Mouse (Mus musculus): ENCODE measurements at regions not wholly inside any gene's neighbourhood (a gene's known extent, or its start where the extent isn't known, plus 50 kb on each side); places are given as distances from the start of the nearest gene placed in this dataset.

- no peak for DNase-seq (ENCODE audit: low read depth)
Measured at GRCm38 (mm10) chr12:25227736-25228135, 130.8 kb upstream of the Id2 start.

- no peak for DNase-seq (ENCODE audit: low read depth)
Measured at GRCm38 (mm10) chr12:25224644-25225043, 127.7 kb upstream of the Id2 start.

DNA sequence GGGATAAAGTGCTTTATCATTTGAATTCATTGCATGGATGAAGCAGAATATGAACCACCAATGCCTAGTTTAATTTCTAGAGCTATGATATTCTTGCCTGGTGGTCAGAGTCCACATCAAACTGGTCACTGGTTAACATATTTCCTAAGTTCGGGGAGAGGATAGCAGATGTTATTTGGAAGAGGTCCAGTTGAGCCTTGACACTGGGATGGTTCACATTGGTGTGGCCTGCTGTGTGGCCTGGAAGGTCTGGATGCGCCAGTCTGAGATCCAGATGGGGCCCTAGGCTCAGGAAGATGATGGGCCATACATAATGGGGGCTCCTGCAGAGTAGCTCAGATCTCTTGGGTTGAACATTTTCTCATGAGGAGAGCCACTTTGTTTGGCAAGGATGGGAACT is 127.3 kb upstream of the Id2 start:
- DNase-seq (ENCODE audit: low read depth) = no peak

GRCm38 (mm10) chr12:25223539-25223938 is 126.6 kb upstream of the Id2 start:
- no peak for DNase-seq (ENCODE audit: low read depth)

- no peak for DNase-seq (ENCODE audit: low read depth)
Measured at GRCm38 (mm10) chr12:25220780-25221106, 123.8 kb upstream of the Id2 start.

- no peak for DNase-seq (ENCODE audit: low read depth)
Measured at GRCm38 (mm10) chr12:25220096-25220779, 123.3 kb upstream of the Id2 start.

DNA sequence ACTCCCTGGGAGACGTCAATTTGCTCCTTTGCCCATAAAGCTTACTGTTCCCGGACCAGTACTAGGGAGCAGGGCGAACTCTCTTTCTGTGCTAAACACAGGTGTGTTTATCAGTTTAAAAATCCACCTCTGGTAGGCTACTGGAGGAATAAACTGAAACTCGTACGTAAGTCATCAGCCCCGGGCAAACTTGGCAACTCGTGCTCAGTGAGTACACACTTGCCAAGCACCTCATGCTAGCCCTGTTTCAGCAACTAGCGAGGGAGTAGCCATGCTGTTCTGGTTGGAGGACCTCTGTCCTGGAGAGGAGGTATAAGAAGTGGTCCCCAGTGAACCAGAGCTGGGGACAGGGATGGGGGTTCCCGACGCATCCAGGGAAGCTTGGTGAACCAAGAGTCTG is 122.6 kb upstream of the Id2 start:
- no peak for DNase-seq (ENCODE audit: low read depth)

DNA sequence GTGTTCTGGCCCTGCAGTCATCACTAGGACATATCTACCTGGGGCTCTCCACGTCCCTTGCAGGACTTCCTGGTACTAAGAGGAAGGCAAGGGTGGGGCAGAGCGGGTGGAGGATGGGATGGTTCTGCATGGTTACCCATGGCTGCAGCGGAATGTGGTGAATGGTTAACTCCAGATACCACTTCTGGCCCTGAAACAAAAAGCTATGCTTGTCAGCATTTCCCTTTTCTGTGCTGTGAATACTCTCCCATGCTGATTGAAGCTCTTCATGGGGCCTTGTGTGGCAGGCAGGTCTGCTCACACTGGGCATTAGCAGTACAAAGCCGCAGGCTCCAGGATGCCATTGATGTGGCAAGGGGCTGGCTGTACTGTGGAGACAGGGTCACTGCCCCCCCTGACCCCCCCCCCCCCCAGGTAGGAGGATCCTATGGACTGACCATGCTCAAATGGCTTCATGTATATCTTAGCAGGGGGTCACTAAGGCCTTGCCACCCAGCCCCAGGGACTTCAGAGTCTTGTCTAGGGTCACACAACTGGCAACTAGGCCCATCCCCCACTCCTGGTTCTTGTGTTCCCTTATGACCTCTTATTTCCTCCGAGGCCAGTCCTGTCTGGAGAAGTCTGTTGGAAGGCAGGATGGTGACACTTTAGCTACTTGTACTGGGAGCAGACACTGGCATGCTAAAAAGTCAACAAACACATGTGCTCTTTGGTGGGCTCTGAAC is 120.0 kb upstream of the Id2 start:
- DNase-seq (ENCODE audit: low read depth) = no peak

- no peak for DNase-seq (ENCODE audit: low read depth)
Measured at GRCm38 (mm10) chr12:25215266-25215665, 118.3 kb upstream of the Id2 start.

DNA sequence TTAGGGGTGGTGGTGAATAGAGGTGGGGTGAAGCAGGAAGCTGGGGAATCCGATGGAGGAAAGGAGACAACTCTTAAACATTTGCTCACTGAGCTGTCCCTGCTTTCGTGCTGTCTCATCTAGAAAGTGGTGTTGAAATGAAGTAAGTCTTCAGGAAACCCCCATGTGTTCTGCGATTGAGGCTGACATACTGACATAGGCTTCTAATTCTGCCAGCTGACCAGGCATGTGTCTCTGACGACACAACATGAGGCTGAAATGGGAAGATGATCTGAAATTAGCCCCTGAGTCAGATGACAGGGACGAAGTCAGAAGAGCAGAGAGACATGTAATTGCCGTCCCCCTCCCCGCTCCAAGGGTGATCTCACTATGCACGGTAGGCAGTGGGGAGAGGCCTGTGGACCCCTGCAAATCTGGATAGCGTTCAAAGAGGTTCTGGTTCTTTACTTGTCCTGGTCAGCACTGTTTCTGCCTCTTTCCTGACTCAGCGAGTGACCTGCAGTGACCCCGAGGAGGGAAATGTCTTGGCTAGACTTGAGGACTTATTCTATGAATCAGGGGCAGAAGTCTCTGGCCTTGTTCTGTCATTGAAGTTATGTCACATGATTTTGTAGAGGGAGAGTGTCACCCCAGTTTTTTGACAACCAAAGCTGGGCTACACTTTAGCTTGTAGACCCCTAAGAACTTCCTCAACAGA is 117.0 kb upstream of the Id2 start:
- DNase-seq (ENCODE audit: low read depth) = no peak

- no peak for DNase-seq (ENCODE audit: low read depth)
Measured at GRCm38 (mm10) chr12:25211331-25211730, 114.4 kb upstream of the Id2 start.

GRCm38 (mm10) chr12:25210597-25210996 is 113.7 kb upstream of the Id2 start:
- DNase-seq (ENCODE audit: low read depth) = no peak

DNA sequence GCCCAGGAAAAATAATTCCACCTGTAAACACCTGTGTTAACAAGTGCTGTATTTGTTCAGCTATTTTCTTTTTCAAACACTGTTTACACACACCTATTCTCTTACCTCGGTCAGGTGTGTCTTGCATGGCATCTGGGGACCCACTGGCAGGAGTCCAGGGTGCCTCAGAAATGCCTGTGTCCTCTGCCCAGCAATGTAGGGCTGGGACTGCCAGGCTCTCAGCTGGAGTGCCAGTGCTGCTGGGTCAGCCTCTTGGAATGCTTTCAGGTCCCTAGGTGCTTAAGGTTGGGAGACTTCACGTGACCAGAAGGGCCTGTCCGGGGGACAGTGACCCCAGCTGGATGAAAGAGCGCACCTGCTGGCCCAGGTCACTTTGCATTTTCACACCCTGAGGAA is 112.4 kb upstream of the Id2 start:
- DNase-seq (ENCODE audit: low read depth) = no peak

- no peak for DNase-seq (ENCODE audit: low read depth)
Measured at GRCm38 (mm10) chr12:25208670-25209332, 111.9 kb upstream of the Id2 start.

GRCm38 (mm10) chr12:25203371-25204067 is 106.6 kb upstream of the Id2 start:
- no peak for DNase-seq (ENCODE audit: low read depth)

GRCm38 (mm10) chr12:25200161-25200560 is 103.2 kb upstream of the Id2 start:
- DNase-seq (ENCODE audit: low read depth) = no peak

GRCm38 (mm10) chr12:25197757-25198156 is 100.8 kb upstream of the Id2 start:
- DNase-seq (ENCODE audit: low read depth) = no peak

- DNase-seq (ENCODE audit: low read depth) = no peak
Measured at GRCm38 (mm10) chr12:25196022-25196421, 99.1 kb upstream of the Id2 start.

GRCm38 (mm10) chr12:25192216-25192615 is 95.3 kb upstream of the Id2 start:
- DNase-seq (ENCODE audit: low read depth) = no peak

- no peak for DNase-seq (ENCODE audit: low read depth)
Measured at GRCm38 (mm10) chr12:25190360-25190759, 93.4 kb upstream of the Id2 start.

DNA sequence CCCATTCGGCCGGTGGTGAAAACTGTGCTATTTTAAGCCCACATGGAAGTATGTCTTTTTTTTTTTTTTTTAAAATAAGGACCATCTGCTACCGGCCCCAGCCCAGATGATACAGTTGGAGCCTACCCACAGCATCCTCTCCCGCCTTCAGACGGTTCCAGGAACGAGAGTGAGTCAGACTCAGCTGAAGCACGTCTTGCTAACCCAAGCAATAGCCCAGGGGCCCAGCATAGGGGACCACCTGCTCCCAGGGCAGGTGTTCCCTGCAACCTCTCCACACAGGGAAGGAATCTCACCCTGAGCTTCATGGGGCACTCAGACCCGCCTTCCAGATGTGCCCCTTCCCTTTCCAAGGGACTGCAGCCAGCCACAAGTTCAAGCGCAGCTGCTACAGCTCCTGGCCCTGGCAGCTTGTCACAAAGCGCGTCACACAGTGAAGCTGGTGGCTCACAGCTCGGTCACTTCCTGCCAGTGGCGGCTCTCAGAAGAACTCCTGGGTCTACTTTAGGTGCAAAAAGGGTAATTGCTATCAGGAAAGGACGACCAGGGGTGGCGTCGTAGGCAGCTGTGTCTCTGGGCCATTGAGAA is 92.3 kb upstream of the Id2 start:
- DNase-seq (ENCODE audit: low read depth) = no peak

DNA sequence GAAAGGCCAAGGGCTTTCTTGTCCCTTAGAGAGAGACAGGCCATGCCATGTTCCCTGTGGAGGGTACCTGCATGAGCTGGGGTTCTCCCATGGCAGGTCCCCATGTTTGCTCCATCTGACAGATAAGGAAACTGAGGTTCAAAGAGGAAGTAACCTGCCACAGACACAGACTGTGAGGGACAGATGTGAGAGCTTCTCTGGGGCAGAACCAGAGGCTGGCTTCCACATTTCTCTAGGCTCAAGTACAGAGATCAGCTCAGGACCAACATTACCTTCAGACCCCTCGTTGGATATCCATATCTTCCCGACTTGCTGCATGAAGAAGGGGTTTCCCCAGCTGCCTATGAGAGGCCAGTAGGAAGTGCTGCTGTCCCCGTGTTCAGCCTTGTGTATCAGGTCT is 91.6 kb upstream of the Id2 start:
- DNase-seq (ENCODE audit: low read depth) = no peak
